ENCODE assay signal across 12 mouse cellular contexts in genomic region chr3:145676212-145676611, GRCm38 (mm10).
"Had no signal": no experiment of that assay in that cellular context is flagged by ENCODE, and none has a peak within 500 bp of the region (broad histone marks: within the 10 kb centered on the region; RNA-seq: fewer than 3 reads in every experiment).

No protein-coding gene starts in this region.

- H3K4me2 ChIP-seq: limb, embryonic 13.5 days had no signal

- H3K9me3 ChIP-seq: limb, embryonic 13.5 days; midbrain, embryonic 10.5 days had no signal

- H3K27me3 ChIP-seq: limb, embryonic 13.5 days had no signal

- H3K9ac ChIP-seq: limb, embryonic 13.5 days; liver, embryonic 14.5 days had no signal

- H3K27ac ChIP-seq: layer of hippocampus, adult 2 months; limb, embryonic 13.5 days; liver, embryonic 14.5 days; midbrain, embryonic 10.5 days had no signal

- H3K4me1 ChIP-seq: limb, embryonic 13.5 days; midbrain, embryonic 10.5 days had no signal

- H3K36me3 ChIP-seq: limb, embryonic 13.5 days; midbrain, embryonic 10.5 days had no signal

- H3K4me3 ChIP-seq: layer of hippocampus, adult 2 months; limb, embryonic 13.5 days; midbrain, embryonic 10.5 days had no signal

- DNase-seq: kidney, postnatal 10 days; kidney, postnatal 4 days; left cerebral cortex, postnatal 4 days; lung, adult 18-20 months; lung, postnatal 36 days; midbrain, embryonic 14.5 days; right cerebral cortex, postnatal 14 days; thymus, postnatal 4 days had no signal
